Mouse (Mus musculus): ENCODE results near the gene Spg21. TPM values are rescaled to one million over a fixed set of nuclear protein-coding genes. Genes with fewer than 3 reads are reported as not detected.

The Spg21 gene
- polyA plus RNA-seq, 1 experiment from 2014 or later, result 144 TPM

DNA sequence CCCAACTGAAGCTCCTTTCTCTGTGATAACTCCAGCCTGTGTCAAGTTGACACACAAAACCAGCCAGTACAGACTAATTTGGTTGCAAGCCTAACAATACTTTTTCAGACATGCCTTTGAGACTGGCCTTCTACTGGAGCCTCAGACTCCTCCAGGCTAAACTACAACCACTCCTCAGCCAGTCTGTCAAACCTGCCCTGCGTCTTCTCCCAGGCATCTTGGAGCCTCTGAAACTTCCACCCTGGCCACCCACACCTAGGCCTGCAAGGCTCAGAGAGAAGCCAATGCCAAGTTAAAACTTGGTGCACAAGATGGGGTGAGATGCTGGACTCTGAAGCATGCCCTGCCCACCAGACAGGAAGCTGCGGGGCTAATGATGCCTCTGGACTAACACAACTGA is 31.6 kb downstream of the Spg21 start:
- Histone ChIP-seq H3K9ac (no peak overlapping the region), H3K4me2 (no peak overlapping the region), H3K27me3 (no peaks in the 10 kb centered on the region), H3K4me3 (no peak overlapping the region), H3K36me3 (peaks cover 22% of the 10 kb centered on the region), H3K4me1 (replicated peaks) (no peaks in the 10 kb centered on the region), H3K9me3 (0 out of 2 replicates have a peak, but pooled peaks cover 3% of the 10 kb centered on the region), H3K27ac (no peak overlapping the region)
- no peak for ATAC-seq (ENCODE audit: low FRiP score)
- 98% methylated on average over 2 of the region's 2 CpGs for WGBS

DNA sequence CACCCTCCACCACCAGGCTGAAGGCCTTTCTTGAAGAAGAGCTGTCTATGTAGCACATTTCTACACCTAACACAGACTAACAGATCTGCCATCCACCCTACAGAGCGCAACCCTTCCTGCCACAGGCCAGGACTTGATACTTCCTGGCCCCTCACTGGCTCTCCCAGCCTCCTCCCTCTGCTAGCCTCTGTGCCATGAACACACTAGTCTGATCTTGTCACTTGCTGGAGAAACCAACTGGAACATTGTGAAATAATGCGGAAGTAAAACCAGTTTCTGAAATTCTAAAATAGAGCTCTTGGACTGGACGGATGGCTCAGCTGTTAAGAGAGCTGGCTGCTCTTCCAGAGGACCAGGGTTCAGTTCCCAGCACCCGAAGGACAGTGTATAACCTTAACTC is 32.1 kb downstream of the Spg21 start:
- ATAC-seq (ENCODE audit: low FRiP score), result no peak
- Histone ChIP-seq H3K4me2 (no peak overlapping the region), H3K4me3 (no peak overlapping the region), H3K9me3 (0 out of 2 replicates have a peak, but pooled peaks cover 3% of the 10 kb centered on the region), H3K36me3 (peaks cover 18% of the 10 kb centered on the region; the same call in 1 of the 2 replicates), H3K9ac (no peak overlapping the region), H3K4me1 (replicated peaks) (no peaks in the 10 kb centered on the region), H3K27me3 (no peaks in the 10 kb centered on the region), H3K27ac (no peak overlapping the region)
- WGBS, result 95% methylated on average over 4 of the region's 4 CpGs

DNA sequence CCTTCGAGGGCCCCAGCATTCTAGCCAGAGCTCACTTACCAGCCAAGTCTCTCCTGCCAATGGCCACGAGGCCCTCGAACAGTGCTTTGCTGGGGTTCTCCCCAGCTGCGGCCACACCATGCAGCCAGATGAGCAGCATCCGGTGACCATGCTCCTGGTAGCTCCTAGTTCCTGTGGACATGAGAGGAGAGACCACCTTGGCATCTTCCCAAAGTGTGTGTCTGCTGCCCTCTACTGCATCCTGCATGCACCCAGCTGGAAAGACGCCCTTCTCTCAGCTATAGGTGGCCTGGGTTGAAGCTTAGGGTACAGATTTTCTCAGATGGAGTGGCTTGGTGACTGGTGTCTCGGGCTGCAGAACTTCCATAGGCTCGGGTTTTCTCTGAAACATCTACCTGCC is 41.4 kb downstream of the Spg21 start:
- H3K4me3 ChIP-seq, result no peak overlapping the region
- H3K27ac ChIP-seq, result no peak overlapping the region
- WGBS, result 69% methylated on average over 8 of the region's 8 CpGs
- no peak overlapping the region for H3K4me2 ChIP-seq
- H3K9me3 ChIP-seq, result no peaks in the 10 kb centered on the region
- H3K36me3 ChIP-seq, result no peaks in the 10 kb centered on the region
- H3K27me3 ChIP-seq, result no peaks in the 10 kb centered on the region
- no peak overlapping the region for H3K9ac ChIP-seq
- H3K4me1 ChIP-seq (replicated peaks), result no peaks in the 10 kb centered on the region
- ATAC-seq (ENCODE audit: low FRiP score), result no peak

DNA sequence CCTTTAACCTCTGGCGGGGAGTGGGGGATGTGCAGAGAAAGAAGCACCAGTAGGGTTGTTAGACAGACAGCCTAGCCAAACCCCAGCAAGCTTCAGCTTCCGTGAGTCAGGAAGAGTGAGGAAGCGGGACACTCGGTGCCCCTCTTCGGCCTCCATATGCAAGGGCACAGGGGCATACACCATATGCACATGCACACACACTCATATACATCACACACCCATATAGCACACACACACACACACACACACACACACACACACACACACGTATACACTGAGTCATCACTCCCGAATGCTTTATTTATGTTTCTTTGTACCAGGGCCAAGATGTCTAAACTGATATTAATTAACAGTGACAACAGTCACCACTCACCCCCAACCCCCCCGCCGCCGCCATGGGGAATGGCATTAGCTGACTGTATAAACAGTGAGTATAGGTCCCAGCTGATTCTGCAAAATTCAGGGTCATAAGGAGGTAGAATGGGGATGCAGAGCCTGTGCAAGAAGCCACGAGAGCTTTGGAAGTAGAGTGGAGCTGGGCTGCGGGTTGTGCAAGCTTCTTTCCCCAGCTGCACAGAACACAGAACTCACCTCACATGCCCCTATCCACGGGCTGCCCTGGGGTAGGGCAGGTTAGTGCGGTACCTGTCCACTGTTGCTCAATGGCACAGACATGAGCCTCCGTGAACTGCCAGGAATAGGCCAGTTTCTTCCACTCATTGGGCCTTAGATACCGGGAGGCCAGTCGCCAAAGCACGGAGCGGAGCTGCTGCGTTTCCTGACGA is 42.2 kb downstream of the Spg21 start:
- Histone ChIP-seq H3K27ac (no peak overlapping the region), H3K4me3 (no peak overlapping the region), H3K4me1 (replicated peaks) (no peaks in the 10 kb centered on the region), H3K27me3 (no peaks in the 10 kb centered on the region), H3K36me3 (no peaks in the 10 kb centered on the region), H3K9me3 (no peaks in the 10 kb centered on the region), H3K9ac (no peak overlapping the region), H3K4me2 (no peak overlapping the region)
- ATAC-seq (ENCODE audit: low FRiP score), result no peak
- WGBS, result 81% methylated on average over 21 of the region's 21 CpGs

DNA sequence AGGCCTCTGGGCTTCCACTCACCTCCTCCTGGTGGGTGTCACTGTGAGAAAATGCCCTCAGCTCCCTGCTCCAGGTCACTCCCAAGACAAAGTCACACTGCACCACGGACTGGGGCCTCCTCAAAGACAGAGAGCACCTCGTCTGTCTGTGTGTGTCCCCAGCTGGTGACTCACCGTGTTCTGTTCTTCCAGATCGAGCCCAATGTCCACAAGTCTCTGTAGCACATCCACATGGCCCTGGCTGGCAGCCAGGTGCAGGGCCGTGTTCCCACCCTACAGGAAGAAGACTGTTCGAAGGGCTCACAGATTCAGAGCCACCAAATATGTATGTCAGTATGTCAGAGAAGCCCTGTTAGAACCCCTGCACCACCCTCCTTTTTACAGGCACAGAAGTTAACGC is 47.7 kb downstream of the Spg21 start:
- no peak for ATAC-seq (ENCODE audit: low FRiP score)
- Histone ChIP-seq H3K36me3 (no peaks in the 10 kb centered on the region), H3K4me2 (no peak overlapping the region), H3K27me3 (no peaks in the 10 kb centered on the region), H3K9ac (no peak overlapping the region), H3K27ac (no peak overlapping the region), H3K4me1 (replicated peaks) (no peaks in the 10 kb centered on the region), H3K4me3 (no peak overlapping the region), H3K9me3 (no peaks in the 10 kb centered on the region)
- WGBS, result 72% methylated on average over 7 of the region's 7 CpGs

DNA sequence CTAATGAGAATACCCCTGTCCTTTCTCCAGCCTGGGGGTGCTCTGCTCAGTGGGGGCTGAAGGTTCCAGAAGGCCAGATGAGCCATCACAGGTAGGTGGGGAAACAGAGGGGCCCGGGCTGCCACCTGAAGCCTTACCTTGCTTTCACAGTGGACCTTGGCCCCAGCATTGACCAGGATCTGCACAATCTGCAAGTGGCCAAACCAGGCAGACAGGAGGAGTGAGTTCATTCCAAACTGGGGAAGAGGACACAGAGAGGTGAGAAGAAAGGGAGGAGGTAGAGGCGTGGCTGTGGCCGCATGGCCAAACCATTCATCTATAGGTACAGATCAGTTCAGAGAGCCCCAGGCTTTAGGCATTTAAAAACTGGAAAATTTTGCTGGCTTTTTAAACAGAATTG is 51.8 kb downstream of the Spg21 start:
- no peaks in the 10 kb centered on the region for H3K36me3 ChIP-seq
- peaks cover 7% of the 10 kb centered on the region for H3K4me1 ChIP-seq (replicated peaks)
- H3K27me3 ChIP-seq, result no peaks in the 10 kb centered on the region
- no peak overlapping the region for H3K4me3 ChIP-seq
- H3K27ac ChIP-seq, result no peak overlapping the region
- H3K9me3 ChIP-seq, result no peaks in the 10 kb centered on the region
- no peak for ATAC-seq (ENCODE audit: low FRiP score)
- H3K4me2 ChIP-seq, result no peak overlapping the region
- H3K9ac ChIP-seq, result no peak overlapping the region
- 89% methylated on average over 3 of the region's 3 CpGs for WGBS

DNA sequence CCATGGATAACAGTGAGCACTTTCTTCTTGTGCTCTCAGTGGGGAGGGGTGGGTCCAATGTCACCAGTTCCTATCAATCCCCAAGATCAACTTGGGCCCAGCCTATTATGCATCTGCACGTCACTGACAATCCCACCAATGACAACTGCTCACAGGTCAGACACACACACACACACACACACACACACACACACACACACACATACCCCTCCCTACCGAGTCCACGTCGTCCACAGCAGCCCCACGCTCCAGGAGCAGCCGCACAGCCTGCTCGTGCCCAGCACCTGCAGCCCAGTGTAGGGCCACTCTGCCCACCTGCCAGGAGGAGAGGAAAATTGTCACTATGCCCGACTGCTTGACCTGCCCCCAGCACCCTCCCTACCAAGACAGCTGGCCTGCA is 53.7 kb downstream of the Spg21 start:
- WGBS, result 61% methylated on average over 8 of the region's 8 CpGs
- Histone ChIP-seq H3K27ac (no peak overlapping the region), H3K4me3 (no peak overlapping the region), H3K36me3 (no peaks in the 10 kb centered on the region), H3K9ac (no peak overlapping the region), H3K4me1 (replicated peaks) (peaks cover 8% of the 10 kb centered on the region), H3K9me3 (no peaks in the 10 kb centered on the region), H3K27me3 (no peaks in the 10 kb centered on the region), H3K4me2 (no peak overlapping the region)
- ATAC-seq (ENCODE audit: low FRiP score), result no peak

DNA sequence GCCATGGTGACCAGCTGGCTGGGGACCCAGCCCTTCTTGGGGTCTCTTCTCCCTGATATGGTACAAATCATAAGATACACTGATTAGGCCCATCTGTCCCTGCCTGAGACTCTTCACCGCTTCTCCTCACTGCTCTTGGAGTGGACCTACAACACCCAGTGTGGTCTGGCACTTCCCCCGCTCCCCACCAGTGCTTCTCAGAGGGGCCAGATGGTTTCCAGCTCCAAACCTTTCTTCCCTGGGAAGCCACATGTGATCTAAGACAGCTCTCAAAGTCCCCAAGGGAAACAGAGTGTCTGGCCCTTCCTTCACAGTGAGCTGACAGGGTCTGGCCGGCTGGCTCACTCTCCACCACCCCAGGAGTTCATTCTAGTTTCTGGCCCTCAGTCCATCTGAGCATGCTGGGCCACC is 54.1 kb downstream of the Spg21 start:
- Histone ChIP-seq H3K4me1 (replicated peaks) (peaks cover 12% of the 10 kb centered on the region), H3K9me3 (no peaks in the 10 kb centered on the region), H3K27me3 (no peaks in the 10 kb centered on the region), H3K9ac (no peak overlapping the region), H3K4me2 (no peak overlapping the region), H3K27ac (no peak overlapping the region), H3K36me3 (no peaks in the 10 kb centered on the region), H3K4me3 (no peak overlapping the region)
- no peak for ATAC-seq (ENCODE audit: low FRiP score)
- WGBS, result 55% methylated on average over 3 of the region's 3 CpGs

DNA sequence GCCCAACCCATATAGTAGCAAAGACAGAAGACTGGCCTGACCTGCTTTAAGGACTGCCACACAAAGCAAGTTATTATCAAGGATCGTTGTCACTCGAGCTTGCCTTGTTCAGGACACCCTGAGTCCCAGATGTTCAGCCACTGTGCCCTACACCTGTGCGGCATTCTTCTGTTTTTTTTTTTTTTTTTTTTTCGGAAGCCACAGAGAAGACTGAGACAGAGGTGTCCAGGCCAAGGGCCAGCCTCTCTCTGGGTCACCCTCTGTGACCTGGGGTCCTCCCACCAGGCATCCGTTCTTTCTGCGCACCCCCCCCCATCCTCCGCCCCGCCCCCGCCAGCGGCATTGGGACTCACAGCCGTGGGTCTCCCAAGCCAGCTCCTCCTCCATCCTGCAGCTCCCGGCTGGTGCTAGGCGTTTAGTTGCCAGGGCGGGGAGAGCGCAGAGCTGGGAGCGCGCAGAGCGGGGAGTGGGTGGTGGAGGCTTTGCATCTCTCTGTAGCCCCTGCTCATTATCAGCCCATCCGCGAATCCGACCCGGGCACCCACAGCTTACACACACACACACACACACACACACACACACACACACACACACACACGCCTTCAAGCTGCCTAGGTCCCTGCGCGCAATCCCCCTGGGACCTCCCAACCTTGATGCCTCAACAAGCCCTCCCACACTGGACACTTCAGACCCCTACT is 59.2 kb downstream of the Spg21 start, which contains the start of gene Ankdd1a:
TSS of gene Ankdd1a (minus strand) at position 387 of the 698 bp plus-strand sequence.
- Histone ChIP-seq H3K4me3 (peak within 1 kb of the TSS; percentile 39), H3K36me3 (no peaks in the 10 kb centered on the region), H3K4me1 (replicated peaks) (peaks cover 26% of the 10 kb centered on the region), H3K9me3 (no peaks in the 10 kb centered on the region), H3K27me3 (no peaks in the 10 kb centered on the region), H3K9ac (peak within 1 kb of the TSS; percentile 68), H3K27ac (peak within 1 kb of the TSS; percentile 79), H3K4me2 (peak within 1 kb of the TSS; percentile 65)
- WGBS, result 8% methylated on average over 25 of the region's 25 CpGs
- peak; percentile 88 for ATAC-seq (ENCODE audit: low FRiP score)

DNA sequence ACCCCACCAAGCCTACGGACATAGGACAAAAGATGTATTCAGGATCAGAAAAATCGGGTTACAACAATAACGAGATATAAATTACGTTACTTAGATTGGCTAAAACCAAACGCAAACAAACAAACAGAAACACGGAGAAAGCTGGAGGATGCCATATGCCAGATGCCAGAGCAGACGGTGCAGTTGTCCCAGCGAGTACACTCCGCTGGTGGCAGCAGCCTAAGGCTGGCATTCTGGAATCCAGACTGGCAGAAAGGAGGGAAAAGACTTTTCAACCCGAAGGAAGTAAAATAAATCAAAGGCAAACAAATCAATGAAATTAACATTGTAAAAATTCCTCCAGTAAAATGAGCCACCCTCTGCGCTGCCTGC is 59.7 kb downstream of the Spg21 start:
- Histone ChIP-seq H3K27me3 (no peaks in the 10 kb centered on the region), H3K4me2 (peak overlapping the region; percentile 65), H3K9ac (peak overlapping the region; percentile 68), H3K9me3 (no peaks in the 10 kb centered on the region), H3K4me1 (replicated peaks) (peaks cover 24% of the 10 kb centered on the region), H3K4me3 (peak overlapping the region; percentile 39), H3K36me3 (no peaks in the 10 kb centered on the region), H3K27ac (peak overlapping the region; percentile 79)
- peak; percentile 68 for ATAC-seq (ENCODE audit: low FRiP score)
- WGBS, result 17% methylated on average over 11 of the region's 11 CpGs

DNA sequence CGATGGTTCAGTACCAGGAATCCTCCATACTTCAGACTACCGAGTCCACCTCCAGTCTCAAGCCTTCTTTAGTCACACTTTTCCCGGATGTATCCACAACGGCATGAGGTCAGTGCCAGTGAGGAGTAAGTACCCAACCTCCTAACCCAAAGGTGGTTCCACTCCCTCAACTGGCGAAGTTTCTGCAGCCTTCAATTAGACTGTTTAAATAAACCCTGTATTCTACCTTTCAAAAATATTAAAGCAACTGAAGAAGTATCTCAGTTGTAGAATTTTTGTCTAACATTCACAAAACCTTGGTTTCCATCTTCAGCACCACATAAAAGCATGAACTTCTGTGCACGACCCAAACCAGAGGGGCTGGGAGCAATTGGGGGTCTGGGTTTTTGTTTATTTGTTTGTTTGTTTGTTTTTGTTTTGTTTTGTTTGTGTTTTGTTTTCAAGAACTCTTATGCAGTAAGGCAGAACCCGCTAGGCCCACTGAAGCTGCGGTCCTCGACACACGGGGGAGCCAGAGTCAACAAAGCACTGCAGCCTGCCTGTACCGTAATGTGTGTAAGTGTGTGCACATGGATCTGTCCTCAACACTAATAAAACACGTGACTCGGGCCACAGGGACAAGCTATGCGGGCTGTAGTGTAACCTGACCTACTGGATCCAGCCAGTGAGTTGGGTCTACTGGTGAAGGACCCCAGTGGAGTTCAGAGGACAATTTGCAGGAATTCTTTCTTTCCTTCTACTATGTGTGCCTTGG is 63.0 kb downstream of the Spg21 start:
- no peak overlapping the region for H3K9ac ChIP-seq
- no peak overlapping the region for H3K4me3 ChIP-seq

More for the DNA sequence above, 63.0 kb downstream of the Spg21 start:
- ATAC-seq (ENCODE audit: low FRiP score), result peak; percentile 59; the same call in 1 of the 2 replicates
- Histone ChIP-seq H3K4me1 (replicated peaks) (peaks cover 24% of the 10 kb centered on the region), H3K4me2 (peak overlapping the region; percentile 29; the same call in 1 of the 2 replicates), H3K36me3 (no peaks in the 10 kb centered on the region), H3K9me3 (no peaks in the 10 kb centered on the region), H3K27ac (no peak overlapping the region), H3K27me3 (no peaks in the 10 kb centered on the region)
- 24% methylated on average over 14 of the region's 14 CpGs for WGBS

Data from hindbrain, embryonic 13.5 days (tissue).